Mouse (Mus musculus) C2C12 (cell line): Measurements from ENCODE around the gene Nos3. TPM values are rescaled to one million over a fixed set of nuclear protein-coding genes. Genes with fewer than 3 reads are reported as not detected.

Source experiments
- H3K27me3 ChIP-seq: one replicate; pipeline ENCODE4 v1.6.1; 2011; ENCODE audit not compliant: control insufficient read depth, insufficient read depth, insufficient read length
- H3K36me3 ChIP-seq: one replicate; pipeline ENCODE4 v1.6.1; 2011; ENCODE audit not compliant: control insufficient read depth, insufficient read depth
- H3K4me3 ChIP-seq: one replicate; pipeline ENCODE4 v1.5.1; 2011; ENCODE audit warnings: mild to moderate bottlenecking, control low read depth; ENCODE audit not compliant: poor library complexity, insufficient read depth, severe bottlenecking
- H3K79me2 ChIP-seq: one replicate; pipeline ENCODE4 v1.6.1; 2011; ENCODE audit not compliant: control insufficient read depth, insufficient read depth
- H3K79me3 ChIP-seq: one replicate; pipeline ENCODE4 v1.6.1; 2011; ENCODE audit warnings: low read depth, control low read depth
- H3ac ChIP-seq: one replicate; pipeline ENCODE3; 2011; ENCODE audit warnings: low read depth; ENCODE audit not compliant: control insufficient read depth, insufficient read length
- CEBPB ChIP-seq: IDR thresholded peaks from one replicate; pipeline ENCODE4 v1.6.1; 2011; ENCODE audit warnings: low read depth, mild to moderate bottlenecking, control low read depth, moderate library complexity
- CTCF ChIP-seq: IDR thresholded peaks from one replicate; pipeline ENCODE4 v1.5.1; 2011; ENCODE audit not compliant: control insufficient read depth, insufficient read depth, insufficient read length
- FOSL1 ChIP-seq: IDR thresholded peaks from one replicate; pipeline ENCODE4 v1.8.0; 2011; ENCODE audit warnings: mild to moderate bottlenecking, low read length; ENCODE audit not compliant: poor library complexity, insufficient read depth, severe bottlenecking
- MAX ChIP-seq: IDR thresholded peaks from one replicate; pipeline ENCODE4 v1.6.1; 2011; ENCODE audit warnings: mild to moderate bottlenecking, control low read depth
- MYOD1 ChIP-seq: IDR thresholded peaks from one replicate; pipeline ENCODE4 v1.6.1; 2011; ENCODE audit warnings: low read depth; ENCODE audit not compliant: control insufficient read depth, insufficient read length
- MYOG ChIP-seq: IDR thresholded peaks from one replicate; pipeline ENCODE4 v1.6.1; 2011; ENCODE audit not compliant: control insufficient read depth, insufficient read length; ENCODE audit errors: extremely low read depth
- USF1 ChIP-seq: IDR thresholded peaks from one replicate; pipeline ENCODE4 v1.6.1; 2011; ENCODE audit warnings: low read depth, mild to moderate bottlenecking, control low read depth, moderate library complexity
- polyA plus RNA-seq: library from polyadenylated mRNA; unstranded; fragments of >200 nt; fragmentation: generic; extraction: Trizol; gene quantifications from one replicate; pipeline ENCODE4 v1.2.1, GENCODE M21; 2012; ENCODE audit warnings: missing spikeins

The Nos3 gene
- polyA plus RNA-seq, 1 experiment = 0.13 TPM

DNA sequence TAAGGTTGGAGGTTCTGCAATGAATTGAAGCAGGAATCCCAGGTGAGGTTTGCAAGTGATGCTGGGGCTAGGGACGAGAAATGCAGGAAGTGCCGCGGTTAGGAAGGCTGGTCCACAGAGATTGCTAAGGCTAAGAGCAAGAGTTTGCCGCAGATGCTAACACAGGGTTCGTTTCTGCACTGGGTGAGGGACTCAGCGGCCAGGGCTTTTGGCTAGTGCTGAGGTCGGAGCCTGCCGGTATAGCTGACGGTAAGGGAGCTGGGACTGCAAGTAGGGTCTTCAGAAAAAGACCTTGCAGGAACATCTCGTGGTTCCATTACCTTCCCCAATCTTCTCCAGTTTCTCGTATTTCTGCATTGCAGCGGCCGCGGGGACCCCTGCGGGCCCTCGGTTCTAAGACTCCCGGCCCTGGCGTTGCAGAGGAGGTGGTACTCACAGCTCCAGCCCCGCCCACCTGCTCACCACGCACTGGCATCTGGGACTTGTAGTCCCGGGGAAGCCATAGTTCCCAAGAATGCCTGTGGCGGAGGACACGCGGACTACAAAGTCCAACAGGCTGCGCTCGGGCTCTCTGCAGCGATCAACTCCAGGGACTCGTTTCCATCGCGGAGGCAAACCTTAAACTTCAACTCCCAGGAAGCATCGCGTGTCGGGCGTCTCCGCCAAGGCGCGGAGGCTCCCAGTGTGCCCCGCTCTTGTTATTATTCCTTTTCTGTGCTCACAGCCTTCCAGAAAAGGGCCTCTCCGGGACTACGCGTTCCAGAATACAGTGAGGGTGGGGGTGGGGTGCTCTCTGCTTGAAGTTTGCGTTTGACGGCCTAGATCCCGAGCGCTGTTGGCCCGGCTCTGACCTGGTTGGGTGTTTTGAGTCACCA lies 58.8 kb downstream of the Nos3 start, which contains the start of the genes Cdk5 and Slc4a2:
Gene Cdk5 (minus strand): TSS at position 402 of the 875 bp plus-strand sequence.
Gene Slc4a2 (plus strand): TSS at position 709 of the 875 bp plus-strand sequence.
- Histone ChIP-seq H3K4me3 (peak within 1 kb of the TSS; percentile 80), H3K27me3 (no peaks in the 10 kb centered on the region), H3K79me2 (peaks cover 37% of the 10 kb centered on the region), H3K79me3 (peaks cover 15% of the 10 kb centered on the region), H3K36me3 (peaks cover 19% of the 10 kb centered on the region), H3ac (peak within 1 kb of the TSS; percentile 76)
- TF ChIP-seq CEBPB (no peak), MAX (peak; percentile 81), MYOD1 (no peak), MYOG (no peak)

DNA sequence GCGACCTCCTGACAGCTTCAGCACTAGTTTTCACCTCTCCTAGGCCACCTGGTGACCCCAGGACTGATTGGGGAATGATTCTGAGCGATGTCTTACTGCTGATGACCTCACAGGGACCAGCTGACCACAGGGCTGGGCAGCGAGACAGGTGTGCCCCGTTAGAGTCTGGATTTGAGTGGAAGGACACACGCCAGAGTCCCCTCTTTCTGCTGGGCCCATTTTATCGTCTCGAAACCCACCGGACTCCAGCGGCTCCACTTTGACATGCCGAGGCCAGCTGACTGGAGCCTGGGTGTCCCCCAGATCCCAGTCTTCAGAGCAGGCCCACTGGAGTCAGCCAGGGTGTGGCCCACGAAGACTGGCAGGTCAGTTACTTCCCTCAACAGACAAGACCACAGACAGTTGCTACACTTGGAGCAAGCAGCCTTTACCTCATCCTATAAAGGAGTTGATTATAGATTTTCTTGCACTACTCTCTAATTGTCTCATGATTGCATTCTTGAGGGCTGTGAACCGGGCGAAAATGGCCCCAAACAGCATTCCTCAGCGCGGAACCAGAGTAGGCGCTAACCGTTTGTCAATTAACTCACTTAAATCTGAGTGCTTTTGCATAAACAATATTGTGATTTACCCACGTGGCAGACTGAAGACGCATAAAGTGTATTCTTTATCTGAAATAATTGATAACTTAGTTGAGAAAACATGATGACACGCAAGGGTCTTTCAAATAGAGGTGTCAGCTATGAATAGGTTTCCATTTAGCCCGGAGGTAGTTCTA lies 59.6 kb downstream of the Nos3 start:
- peaks cover 37% of the 10 kb centered on the region for H3K79me2 ChIP-seq
- H3ac ChIP-seq = peak overlapping the region; percentile 76
- peaks cover 14% of the 10 kb centered on the region for H3K36me3 ChIP-seq
- no peaks in the 10 kb centered on the region for H3K27me3 ChIP-seq
- TF ChIP-seq CEBPB (no peak), MAX (no peak), CTCF (no peak), MYOD1 (peak; percentile 49)
- H3K4me3 ChIP-seq = peak overlapping the region; percentile 57
- peaks cover 15% of the 10 kb centered on the region for H3K79me3 ChIP-seq

DNA sequence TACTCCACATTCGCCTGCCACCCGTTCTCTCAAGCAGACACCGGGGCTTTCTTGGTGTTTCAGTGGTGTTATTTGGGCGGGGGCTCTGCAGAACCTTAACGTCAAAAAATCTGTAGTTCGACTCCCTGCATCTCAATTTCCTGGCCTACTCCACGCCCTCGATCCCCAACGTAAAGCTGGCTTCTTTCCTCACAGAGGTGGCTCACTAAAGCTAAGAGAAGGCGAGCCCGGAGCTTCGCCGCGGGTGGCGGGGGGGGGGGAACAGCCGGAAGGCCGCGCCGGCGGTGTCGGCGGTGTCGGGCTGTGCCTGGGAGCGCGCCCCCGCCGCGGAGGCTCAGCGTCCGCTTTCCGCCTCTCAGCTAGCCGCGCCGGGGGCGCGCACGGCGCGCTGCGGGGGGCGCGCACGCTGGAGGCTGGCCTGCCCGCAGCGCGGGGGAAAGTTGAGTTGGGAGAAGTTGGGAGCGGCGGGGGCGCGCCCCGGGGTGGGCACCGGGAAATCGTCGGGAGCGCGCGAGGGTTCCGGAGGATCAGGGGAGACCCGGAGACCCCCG lies 60.3 kb downstream of the Nos3 start:
- Histone ChIP-seq H3K36me3 (peaks cover 21% of the 10 kb centered on the region), H3ac (peak overlapping the region; percentile 92), H3K79me3 (peaks cover 15% of the 10 kb centered on the region)

DNA sequence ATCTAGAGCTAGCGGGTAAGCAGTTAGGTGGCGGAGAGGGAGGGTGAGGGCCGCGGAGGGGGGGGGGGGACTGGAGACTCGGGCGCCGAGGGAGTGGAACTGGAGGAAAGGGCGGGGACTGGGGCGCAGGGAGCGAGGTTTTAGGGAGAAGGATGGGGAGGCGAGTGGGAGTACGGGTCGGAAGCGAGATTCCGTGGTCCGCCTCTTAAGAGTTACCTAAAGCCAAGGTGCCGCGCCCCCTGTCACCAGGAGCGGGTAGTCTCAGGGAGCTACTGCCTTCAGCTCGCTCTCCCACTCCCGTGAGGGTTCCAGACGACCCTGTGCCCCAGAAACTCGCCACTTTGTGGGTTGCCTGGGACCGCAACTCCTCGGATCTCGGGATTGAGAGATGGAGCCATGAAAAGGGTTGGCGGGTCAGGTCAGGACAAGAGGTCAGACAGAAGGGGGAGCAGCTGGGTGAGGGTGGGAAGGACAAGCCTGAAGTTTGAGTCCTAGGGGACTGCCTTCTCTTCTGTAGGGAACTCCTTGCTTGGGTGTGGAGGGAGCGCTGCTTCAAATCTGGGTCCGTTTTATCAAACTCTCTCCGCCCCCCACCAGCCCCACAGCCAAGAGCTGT lies 60.9 kb downstream of the Nos3 start:
- TF ChIP-seq MYOD1 (no peak), MYOG (no peak), USF1 (no peak), FOSL1 (no peak), MAX (no peak), CTCF (no peak), CEBPB (no peak)
- no peaks in the 10 kb centered on the region for H3K27me3 ChIP-seq
- peak overlapping the region; percentile 92 for H3ac ChIP-seq
- H3K79me2 ChIP-seq = peaks cover 37% of the 10 kb centered on the region
- peak overlapping the region; percentile 57 for H3K4me3 ChIP-seq
- H3K79me3 ChIP-seq = peaks cover 15% of the 10 kb centered on the region
- H3K36me3 ChIP-seq = peaks cover 27% of the 10 kb centered on the region

More for the DNA sequence above, 60.3 kb downstream of the Nos3 start:
- peaks cover 37% of the 10 kb centered on the region for H3K79me2 ChIP-seq
- TF ChIP-seq FOSL1 = no peak
- no peak for TF ChIP-seq MAX
- no peak for TF ChIP-seq USF1
- no peak for TF ChIP-seq CTCF
- no peak for TF ChIP-seq MYOD1
- no peak for TF ChIP-seq CEBPB
- TF ChIP-seq MYOG = no peak
- peak overlapping the region; percentile 57 for H3K4me3 ChIP-seq
- H3K27me3 ChIP-seq = no peaks in the 10 kb centered on the region

DNA sequence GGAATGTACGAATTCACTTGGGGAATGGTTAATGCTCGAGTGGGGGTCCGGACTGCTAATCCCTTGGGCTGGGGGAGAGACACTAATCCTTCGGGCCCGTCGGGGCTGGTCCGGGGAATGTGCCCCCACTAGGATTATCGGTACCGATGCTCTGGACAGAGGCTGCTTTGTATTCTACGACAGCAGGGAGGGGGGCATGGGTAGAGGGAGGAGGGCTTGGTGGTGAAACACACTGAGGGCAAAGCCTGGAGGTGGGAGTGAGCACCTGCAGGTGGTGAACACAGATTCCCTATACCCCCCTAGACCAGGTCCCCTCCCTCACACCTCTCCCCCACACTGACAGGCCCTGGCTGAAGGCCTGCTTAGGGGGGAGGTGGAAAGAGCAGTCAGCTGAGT lies 61.4 kb downstream of the Nos3 start:
- H3K79me3 ChIP-seq = peaks cover 15% of the 10 kb centered on the region

More for the DNA sequence above, 61.4 kb downstream of the Nos3 start:
- no peaks in the 10 kb centered on the region for H3K27me3 ChIP-seq
- no peak for TF ChIP-seq USF1
- TF ChIP-seq CEBPB = no peak
- no peak for TF ChIP-seq MYOG
- no peak for TF ChIP-seq CTCF
- TF ChIP-seq MYOD1 = no peak
- no peak for TF ChIP-seq FOSL1
- no peak for TF ChIP-seq MAX
- H3K4me3 ChIP-seq = peak overlapping the region; percentile 57
- peaks cover 30% of the 10 kb centered on the region for H3K36me3 ChIP-seq
- H3K79me2 ChIP-seq = peaks cover 37% of the 10 kb centered on the region
- peak overlapping the region; percentile 92 for H3ac ChIP-seq
